Mouse (Mus musculus): ENCODE measurements around the gene Dnajb2.

GRCm38 (mm10) chr1:75253849-75254624 lies 17.8 kb downstream of the Dnajb2 start:
- TF ChIP-seq POLR2A (IDR thresholded peaks at IDR 0.05; ENCODE audit: extremely low read depth, insufficient read depth, low read length), result no peak
- peak; percentile 73 for TF ChIP-seq CTCF (IDR thresholded peaks at IDR 0.05; ENCODE audit: low read depth, low read length)
